19 mouse cellular contexts compared by ENCODE assay signal in the genomic region with DNA sequence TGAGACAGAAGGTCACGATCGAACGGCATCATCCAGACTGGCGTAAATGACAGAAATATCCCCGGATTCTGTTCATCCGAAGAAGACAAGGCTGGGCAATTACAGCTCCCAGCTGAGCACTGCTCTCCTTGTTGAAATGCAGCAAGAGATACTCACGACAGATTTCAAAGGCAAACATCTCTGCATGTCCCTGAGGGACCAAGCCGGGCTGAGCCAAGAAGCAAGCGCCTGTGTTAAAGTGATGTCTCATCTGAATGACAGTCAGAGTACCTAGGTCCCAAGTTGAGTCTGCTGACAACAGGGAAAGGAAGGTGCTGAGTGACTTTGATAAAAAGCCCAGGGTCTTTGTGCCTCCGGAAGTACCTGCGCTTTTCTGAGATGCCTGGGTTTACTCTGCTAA.
DNase-seq lines count a peak whose midpoint lies in the region; ATAC-seq and TF ChIP-seq lines count a peak whose summit lies in the region.
"Had no signal": no experiment of that assay in that cellular context is flagged by ENCODE, and none has a peak within 500 bp of the region (broad histone marks: within the 10 kb centered on the region; RNA-seq: fewer than 3 reads in every experiment).

No protein-coding gene starts in this region.

- H3K9me3 ChIP-seq in hindbrain, embryonic 13.5 days: no peaks in the 10 kb centered on the region
- H3K9me3 ChIP-seq in hindbrain, embryonic 10.5 days: no peaks in the 10 kb centered on the region
- no peaks in the 10 kb centered on the region for H3K9me3 ChIP-seq in midbrain, embryonic 16.5 days (replicated peaks; ENCODE audit: control insufficient read depth, low read length, poor library complexity, severe bottlenecking)
- no peaks in the 10 kb centered on the region for H3K9me3 ChIP-seq in stomach, postnatal 0 days (ENCODE audit: control insufficient read depth, low read length)
- H3K9me3 ChIP-seq: embryonic facial prominence, embryonic 12.5 days; forebrain, embryonic 13.5 days; heart, embryonic 15.5 days; kidney, embryonic 15.5 days; limb, embryonic 15.5 days had no signal

- 10% methylated on average over 11 of the region's 11 CpGs for WGBS in cerebellum, adult 2 months
- 60% methylated on average over 11 of the region's 11 CpGs for WGBS in hindbrain, embryonic 13.5 days
- WGBS in hindbrain, embryonic 10.5 days: 74% methylated on average over 11 of the region's 11 CpGs
- WGBS in midbrain, embryonic 16.5 days: 58% methylated on average over 11 of the region's 11 CpGs
- WGBS in stomach, postnatal 0 days: 83% methylated on average over 11 of the region's 11 CpGs

- no peak for TF ChIP-seq CTCF in cerebellum, adult 2 months (IDR thresholded peaks at IDR 0.05; ENCODE audit: borderline replicate concordance, insufficient read depth, low read depth, low read length)
- no peak for TF ChIP-seq CTCF in stomach, postnatal 0 days (IDR thresholded peaks at IDR 0.05; ENCODE audit: low read depth)

- no peak for TF ChIP-seq EP300 in stomach, postnatal 0 days (optimal IDR thresholded peaks at IDR 0.05)

- no peaks in the 10 kb centered on the region for H3K36me3 ChIP-seq in hindbrain, embryonic 13.5 days
- H3K36me3 ChIP-seq in hindbrain, embryonic 10.5 days: no peaks in the 10 kb centered on the region
- no peaks in the 10 kb centered on the region for H3K36me3 ChIP-seq in midbrain, embryonic 16.5 days (ENCODE audit: control insufficient read depth, insufficient read depth, low read length)
- H3K36me3 ChIP-seq in stomach, postnatal 0 days (ENCODE audit: control insufficient read depth, insufficient read depth, low read length): no peaks in the 10 kb centered on the region
- H3K36me3 ChIP-seq: embryonic facial prominence, embryonic 12.5 days; heart, embryonic 15.5 days; kidney, embryonic 15.5 days; limb, embryonic 15.5 days had no signal

- peaks cover 33% of the 10 kb centered on the region for H3K4me1 ChIP-seq in cerebellum, adult 2 months (ENCODE audit: control insufficient read depth, insufficient read depth, low read length)
- peaks cover 39% of the 10 kb centered on the region for H3K4me1 ChIP-seq in hindbrain, embryonic 13.5 days (replicated peaks)
- H3K4me1 ChIP-seq in hindbrain, embryonic 10.5 days (replicated peaks): peaks cover 33% of the 10 kb centered on the region
- H3K4me1 ChIP-seq in midbrain, embryonic 16.5 days (ENCODE audit: control insufficient read depth, insufficient read depth, low read length): peaks cover 30% of the 10 kb centered on the region
- no peaks in the 10 kb centered on the region for H3K4me1 ChIP-seq in stomach, postnatal 0 days (replicated peaks; ENCODE audit: control insufficient read depth, insufficient read depth)

- peak overlapping the region; percentile 15; the same call in 1 of the 2 replicates for H3K4me2 ChIP-seq in hindbrain, embryonic 13.5 days
- peak overlapping the region; percentile 38 for H3K4me2 ChIP-seq in midbrain, embryonic 16.5 days (ENCODE audit: low read length)
- H3K4me2 ChIP-seq in stomach, postnatal 0 days (replicated peaks; ENCODE audit: low read depth): no peak overlapping the region
- H3K4me2 ChIP-seq: embryonic facial prominence, embryonic 12.5 days; forebrain, embryonic 13.5 days; heart, embryonic 15.5 days; kidney, embryonic 15.5 days; limb, embryonic 15.5 days had no signal

- no peaks in the 10 kb centered on the region for H3K27me3 ChIP-seq in cerebellum, adult 2 months (ENCODE audit: control insufficient read depth, insufficient read depth, low read length)
- no peaks in the 10 kb centered on the region for H3K27me3 ChIP-seq in hindbrain, embryonic 13.5 days
- H3K27me3 ChIP-seq in hindbrain, embryonic 10.5 days (ENCODE audit: insufficient read depth, poor library complexity, severe bottlenecking): 0 out of 2 replicates have a peak, but pooled peaks cover 3% of the 10 kb centered on the region
- no peaks in the 10 kb centered on the region for H3K27me3 ChIP-seq in midbrain, embryonic 16.5 days (ENCODE audit: control insufficient read depth, insufficient read depth, low read depth, low read length)
- no peaks in the 10 kb centered on the region for H3K27me3 ChIP-seq in stomach, postnatal 0 days (ENCODE audit: control insufficient read depth, insufficient read depth, low read length)
- H3K27me3 ChIP-seq: embryonic facial prominence, embryonic 12.5 days; forebrain, embryonic 13.5 days; heart, embryonic 15.5 days; kidney, embryonic 15.5 days; limb, embryonic 15.5 days had no signal

- no peak for DNase-seq in cerebellum, adult 2 months
- no peak for DNase-seq in cerebellum, adult 11-12 months
- DNase-seq in hindbrain, embryonic 10.5 days (ENCODE audit: low spot score): no peak
- DNase-seq in brain, adult 2 months (ENCODE audit: low read depth, low spot score): peak; percentile 58
- no peak for DNase-seq in stomach, postnatal 0 days (ENCODE audit: low spot score)
- DNase-seq in kidney, postnatal 14 days: no peak
- DNase-seq: adrenal gland, adult 2 months; gastrocnemius, postnatal 36 days; heart, postnatal 4 days had no signal

- H3K4me3 ChIP-seq in cerebellum, adult 2 months (replicated peaks; ENCODE audit: insufficient read depth, low read depth, low read length): peak overlapping the region; percentile 78
- H3K4me3 ChIP-seq in hindbrain, embryonic 13.5 days: no peak overlapping the region
- H3K4me3 ChIP-seq in hindbrain, embryonic 10.5 days: no peak overlapping the region
- H3K4me3 ChIP-seq in midbrain, embryonic 16.5 days (ENCODE audit: low read depth, low read length): no peak overlapping the region
- H3K4me3 ChIP-seq in stomach, postnatal 0 days (ENCODE audit: low read depth, low read length): no peak overlapping the region
- H3K4me3 ChIP-seq: embryonic facial prominence, embryonic 12.5 days; erythroblast, embryonic 14.5 days; forebrain, embryonic 13.5 days; heart, embryonic 15.5 days; kidney, embryonic 15.5 days; limb, embryonic 15.5 days had no signal

- peak overlapping the region; percentile 83 for H3K27ac ChIP-seq in cerebellum, adult 2 months (ENCODE audit: insufficient read depth, low read length)
- no peak overlapping the region for H3K27ac ChIP-seq in hindbrain, embryonic 13.5 days
- no peak overlapping the region for H3K27ac ChIP-seq in hindbrain, embryonic 10.5 days
- H3K27ac ChIP-seq in midbrain, embryonic 16.5 days (ENCODE audit: low read length): no peak overlapping the region
- H3K27ac ChIP-seq in stomach, postnatal 0 days (replicated peaks): no peak overlapping the region
- H3K27ac ChIP-seq: embryonic facial prominence, embryonic 12.5 days; forebrain, embryonic 13.5 days; heart, embryonic 15.5 days; kidney, embryonic 15.5 days; limb, embryonic 15.5 days had no signal

- no peak overlapping the region for H3K9ac ChIP-seq in hindbrain, embryonic 13.5 days
- H3K9ac ChIP-seq in midbrain, embryonic 16.5 days (ENCODE audit: low read depth, low read length): no peak overlapping the region
- H3K9ac ChIP-seq in stomach, postnatal 0 days (ENCODE audit: low read length): no peak overlapping the region
- H3K9ac ChIP-seq: embryonic facial prominence, embryonic 12.5 days; forebrain, embryonic 13.5 days; heart, embryonic 15.5 days; kidney, embryonic 15.5 days; limb, embryonic 15.5 days had no signal

- no peak for ATAC-seq in hindbrain, embryonic 13.5 days (ENCODE audit: low FRiP score)
- no peak for ATAC-seq in midbrain, embryonic 16.5 days
- no peak for ATAC-seq in stomach, postnatal 0 days (ENCODE audit: low FRiP score, low TSS enrichment)
- ATAC-seq: intestine, embryonic 16.5 days; lung, postnatal 0 days had no signal

- no peak for TF ChIP-seq POLR2A in cerebellum, adult 2 months (IDR thresholded peaks at IDR 0.05; ENCODE audit: borderline replicate concordance, insufficient read depth, low read length)
